Mouse (Mus musculus): ENCODE results near the gene Slc24a3.

DNA sequence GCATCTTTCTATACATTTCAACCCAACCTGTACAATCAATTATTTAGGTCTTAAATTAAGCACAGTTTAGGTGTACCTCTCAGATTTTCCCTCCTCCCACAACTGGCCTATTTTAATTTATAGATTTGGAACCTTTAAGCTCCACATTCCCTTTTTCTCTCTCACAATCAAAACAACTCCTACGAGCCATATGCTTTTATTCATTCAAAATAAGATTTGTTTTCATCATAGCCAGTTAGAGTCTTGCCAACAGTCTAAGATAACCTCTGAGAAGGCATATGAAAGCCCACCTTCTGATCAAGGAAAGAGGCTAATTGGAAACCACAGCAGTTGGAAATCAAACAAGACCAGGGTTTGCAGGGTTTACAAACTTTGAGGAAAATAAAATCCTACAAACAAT is 177.0 kb downstream of the Slc24a3 start:
- TF ChIP-seq POLR2A (IDR thresholded peaks at IDR 0.05; ENCODE audit: borderline replicate concordance, extremely low read depth, insufficient read depth, insufficient read length, poor library complexity, severe bottlenecking) (no peak), CTCF (IDR thresholded peaks at IDR 0.05; ENCODE audit: borderline replicate concordance, extremely low read depth, insufficient read depth, insufficient read length) (no peak)

All from brain, embryonic 14.5 days (tissue).